Mouse (Mus musculus): ENCODE data around the gene Ston1.

Gene Ston1

GRCm38 (mm10) chr17:88626347-88626811 is 28.9 kb downstream of the Ston1 start:
- DNase-seq = peak; percentile 44

GRCm38 (mm10) chr17:88627150-88627549 is 29.7 kb downstream of the Ston1 start:
- DNase-seq = peak; percentile 67

GRCm38 (mm10) chr17:88628676-88629380 is 31.3 kb downstream of the Ston1 start:
- DNase-seq = peak; percentile 84

GRCm38 (mm10) chr17:88629381-88629759 is 31.9 kb downstream of the Ston1 start:
- no peak for DNase-seq

- peak; percentile 48 for DNase-seq
These were observed 32.6 kb downstream of the Ston1 start for GRCm38 (mm10) chr17:88629931-88630553.

GRCm38 (mm10) chr17:88630554-88630948 is 33.1 kb downstream of the Ston1 start:
- peak; percentile 57 for DNase-seq

GRCm38 (mm10) chr17:88632631-88633030 is 35.1 kb downstream of the Ston1 start:
- DNase-seq = no peak

- no peak for DNase-seq
These were observed 38.6 kb downstream of the Ston1 start for GRCm38 (mm10) chr17:88636076-88636475.

- DNase-seq = no peak
These were observed 39.1 kb downstream of the Ston1 start for GRCm38 (mm10) chr17:88636587-88636986.

GRCm38 (mm10) chr17:88641012-88641411 is 43.5 kb downstream of the Ston1 start:
- DNase-seq = peak; percentile 42

GRCm38 (mm10) chr17:88641836-88642235 is 44.4 kb downstream of the Ston1 start:
- DNase-seq = no peak

- DNase-seq = no peak
These were observed 47.4 kb downstream of the Ston1 start for GRCm38 (mm10) chr17:88644876-88645275.

- no peak for DNase-seq
These were observed 47.8 kb downstream of the Ston1 start for GRCm38 (mm10) chr17:88645299-88645698.

- no peak for DNase-seq
These were observed 49.7 kb downstream of the Ston1 start for GRCm38 (mm10) chr17:88647149-88647548.

- no peak for DNase-seq
These were observed 54.5 kb downstream of the Ston1 start for GRCm38 (mm10) chr17:88652010-88652409.

- DNase-seq = peak; percentile 43
These were observed 55.4 kb downstream of the Ston1 start for GRCm38 (mm10) chr17:88652702-88653374.

- DNase-seq = no peak
These were observed 55.9 kb downstream of the Ston1 start for GRCm38 (mm10) chr17:88653375-88653769.

- no peak for DNase-seq
These were observed 61.0 kb downstream of the Ston1 start for GRCm38 (mm10) chr17:88658510-88658909.

GRCm38 (mm10) chr17:88666076-88666475 is 68.6 kb downstream of the Ston1 start:
- no peak for DNase-seq

GRCm38 (mm10) chr17:88668452-88668851 is 71.0 kb downstream of the Ston1 start, which contains the start of gene Gtf2a1l:
Gtf2a1l (plus strand) TSS chr17:88668660.
- peak; percentile 6 for DNase-seq

- DNase-seq = no peak
These were observed 72.4 kb downstream of the Ston1 start for GRCm38 (mm10) chr17:88669921-88670320.

- no peak for DNase-seq
These were observed 73.3 kb downstream of the Ston1 start for GRCm38 (mm10) chr17:88670800-88671199.

All from kidney, adult 11 months (tissue).